Mouse (Mus musculus): ENCODE data around the gene Dclk2. TPM values are rescaled to one million over a fixed set of nuclear protein-coding genes. Genes with fewer than 3 reads are reported as not detected.

Gene Dclk2
- polyA plus RNA-seq, 1 experiment from 2014 or later = 49.0 TPM

GRCm38 (mm10) chr3:86915291-86915690 lies 5.4 kb downstream of the Dclk2 start:
- no peak overlapping the region for H3K27ac ChIP-seq (ENCODE audit: low read depth, low read length)
- no peaks in the 10 kb centered on the region; the same call in 1 of the 2 replicates for H3K36me3 ChIP-seq (ENCODE audit: control insufficient read depth, insufficient read depth, low read length)
- no peak overlapping the region for H3K9ac ChIP-seq (ENCODE audit: low read length)
- no peak overlapping the region for H3K4me3 ChIP-seq (ENCODE audit: low read depth, low read length)
- no peak overlapping the region for H3K4me2 ChIP-seq (ENCODE audit: low read depth, low read length, severe bottlenecking)
- H3K9me3 ChIP-seq (ENCODE audit: control insufficient read depth, low read length) = no peaks in the 10 kb centered on the region
- no peaks in the 10 kb centered on the region; the same call in 1 of the 2 replicates for H3K4me1 ChIP-seq (replicated peaks; ENCODE audit: control insufficient read depth, insufficient read depth, low read length)
- ATAC-seq (replicated peaks; ENCODE audit: low FRiP score) = no peak
- no peaks in the 10 kb centered on the region for H3K27me3 ChIP-seq (ENCODE audit: control insufficient read depth, insufficient read depth, low read length)
- DNase-seq (ENCODE audit: low spot score) = no peak
- 61% methylated on average over 13 of the region's 13 CpGs for WGBS

GRCm38 (mm10) chr3:86914316-86914715 lies 6.3 kb downstream of the Dclk2 start:
- H3K9ac ChIP-seq (ENCODE audit: low read length) = no peak overlapping the region
- H3K4me1 ChIP-seq (replicated peaks; ENCODE audit: control insufficient read depth, insufficient read depth, low read length) = no peaks in the 10 kb centered on the region; the same call in 1 of the 2 replicates
- no peaks in the 10 kb centered on the region; the same call in 1 of the 2 replicates for H3K36me3 ChIP-seq (ENCODE audit: control insufficient read depth, insufficient read depth, low read length)
- DNase-seq (ENCODE audit: low spot score) = no peak
- no peak overlapping the region for H3K27ac ChIP-seq (ENCODE audit: low read depth, low read length)
- 61% methylated on average over 3 of the region's 3 CpGs for WGBS
- no peaks in the 10 kb centered on the region for H3K27me3 ChIP-seq (ENCODE audit: control insufficient read depth, insufficient read depth, low read length)
- H3K4me3 ChIP-seq (ENCODE audit: low read depth, low read length) = no peak overlapping the region
- H3K4me2 ChIP-seq (ENCODE audit: low read depth, low read length, severe bottlenecking) = no peak overlapping the region
- H3K9me3 ChIP-seq (ENCODE audit: control insufficient read depth, low read length) = no peaks in the 10 kb centered on the region
- ATAC-seq (replicated peaks; ENCODE audit: low FRiP score) = no peak

- WGBS = 92% methylated on average over 5 of the region's 5 CpGs
- ATAC-seq (replicated peaks; ENCODE audit: low FRiP score) = no peak
- Histone ChIP-seq H3K36me3 (ENCODE audit: control insufficient read depth, insufficient read depth, low read length) (peaks cover 2% of the 10 kb centered on the region; the same call in 1 of the 2 replicates), H3K4me2 (ENCODE audit: low read depth, low read length, severe bottlenecking) (no peak overlapping the region), H3K4me1 (replicated peaks; ENCODE audit: control insufficient read depth, insufficient read depth, low read length) (no peaks in the 10 kb centered on the region), H3K9me3 (ENCODE audit: control insufficient read depth, low read length) (peaks cover 3% of the 10 kb centered on the region; the same call in 1 of the 2 replicates), H3K27me3 (ENCODE audit: control insufficient read depth, insufficient read depth, low read length) (no peaks in the 10 kb centered on the region), H3K4me3 (ENCODE audit: low read depth, low read length) (no peak overlapping the region), H3K27ac (ENCODE audit: low read depth, low read length) (no peak overlapping the region), H3K9ac (ENCODE audit: low read length) (no peak overlapping the region)
- no peak for DNase-seq (ENCODE audit: low spot score)
These were observed 22.3 kb downstream of the Dclk2 start for GRCm38 (mm10) chr3:86898366-86898765.

- DNase-seq (ENCODE audit: low spot score) (no peak), ATAC-seq (replicated peaks; ENCODE audit: low FRiP score) (no peak)
These were observed 23.1 kb downstream of the Dclk2 start for GRCm38 (mm10) chr3:86897551-86897950.

GRCm38 (mm10) chr3:86897066-86897465 lies 23.6 kb downstream of the Dclk2 start:
- no peak for ATAC-seq (replicated peaks; ENCODE audit: low FRiP score)
- Histone ChIP-seq H3K4me3 (ENCODE audit: low read depth, low read length) (no peak overlapping the region), H3K36me3 (ENCODE audit: control insufficient read depth, insufficient read depth, low read length) (peaks cover 2% of the 10 kb centered on the region; the same call in 1 of the 2 replicates), H3K4me2 (ENCODE audit: low read depth, low read length, severe bottlenecking) (no peak overlapping the region), H3K9ac (ENCODE audit: low read length) (no peak overlapping the region), H3K27ac (ENCODE audit: low read depth, low read length) (no peak overlapping the region), H3K9me3 (ENCODE audit: control insufficient read depth, low read length) (peaks cover 3% of the 10 kb centered on the region; the same call in 1 of the 2 replicates), H3K27me3 (ENCODE audit: control insufficient read depth, insufficient read depth, low read length) (no peaks in the 10 kb centered on the region), H3K4me1 (replicated peaks; ENCODE audit: control insufficient read depth, insufficient read depth, low read length) (no peaks in the 10 kb centered on the region)
- 89% methylated on average over 9 of the region's 9 CpGs for WGBS
- DNase-seq (ENCODE audit: low spot score) = no peak

More at GRCm38 (mm10) chr3:86897551-86897950, 23.1 kb downstream of the Dclk2 start:
- Histone ChIP-seq H3K36me3 (ENCODE audit: control insufficient read depth, insufficient read depth, low read length) (peaks cover 2% of the 10 kb centered on the region; the same call in 1 of the 2 replicates), H3K4me3 (ENCODE audit: low read depth, low read length) (no peak overlapping the region), H3K4me2 (ENCODE audit: low read depth, low read length, severe bottlenecking) (no peak overlapping the region), H3K4me1 (replicated peaks; ENCODE audit: control insufficient read depth, insufficient read depth, low read length) (no peaks in the 10 kb centered on the region), H3K27me3 (ENCODE audit: control insufficient read depth, insufficient read depth, low read length) (no peaks in the 10 kb centered on the region), H3K9me3 (ENCODE audit: control insufficient read depth, low read length) (peaks cover 3% of the 10 kb centered on the region; the same call in 1 of the 2 replicates), H3K9ac (ENCODE audit: low read length) (no peak overlapping the region), H3K27ac (ENCODE audit: low read depth, low read length) (no peak overlapping the region)
- 50% methylated on average over 8 of the region's 8 CpGs for WGBS

- no peaks in the 10 kb centered on the region for H3K27me3 ChIP-seq (ENCODE audit: control insufficient read depth, insufficient read depth, low read length)
- H3K4me3 ChIP-seq (ENCODE audit: low read depth, low read length) = no peak overlapping the region
- H3K9me3 ChIP-seq (ENCODE audit: control insufficient read depth, low read length) = no peaks in the 10 kb centered on the region
- H3K9ac ChIP-seq (ENCODE audit: low read length) = no peak overlapping the region
- 87% methylated on average over 2 of the region's 2 CpGs for WGBS
- no peak overlapping the region for H3K27ac ChIP-seq (ENCODE audit: low read depth, low read length)
- no peak for ATAC-seq (replicated peaks; ENCODE audit: low FRiP score)
- no peaks in the 10 kb centered on the region for H3K36me3 ChIP-seq (ENCODE audit: control insufficient read depth, insufficient read depth, low read length)
- no peak for DNase-seq (ENCODE audit: low spot score)
- no peak overlapping the region for H3K4me2 ChIP-seq (ENCODE audit: low read depth, low read length, severe bottlenecking)
- no peaks in the 10 kb centered on the region for H3K4me1 ChIP-seq (replicated peaks; ENCODE audit: control insufficient read depth, insufficient read depth, low read length)
These were observed 26.2 kb downstream of the Dclk2 start for GRCm38 (mm10) chr3:86894491-86894890.

GRCm38 (mm10) chr3:86887512-86887911 lies 33.1 kb downstream of the Dclk2 start:
- no peak for ATAC-seq (replicated peaks; ENCODE audit: low FRiP score)
- no peak overlapping the region for H3K4me2 ChIP-seq (ENCODE audit: low read depth, low read length, severe bottlenecking)

GRCm38 (mm10) chr3:86885180-86885579 lies 35.5 kb downstream of the Dclk2 start:
- H3K4me3 ChIP-seq (ENCODE audit: low read depth, low read length) = no peak overlapping the region
- H3K27ac ChIP-seq (ENCODE audit: low read depth, low read length) = no peak overlapping the region
- DNase-seq (ENCODE audit: low spot score) (no peak), ATAC-seq (replicated peaks; ENCODE audit: low FRiP score) (no peak)
- no peaks in the 10 kb centered on the region for H3K4me1 ChIP-seq (replicated peaks; ENCODE audit: control insufficient read depth, insufficient read depth, low read length)
- H3K36me3 ChIP-seq (ENCODE audit: control insufficient read depth, insufficient read depth, low read length) = no peaks in the 10 kb centered on the region; the same call in 1 of the 2 replicates
- H3K9ac ChIP-seq (ENCODE audit: low read length) = no peak overlapping the region
- no peaks in the 10 kb centered on the region for H3K9me3 ChIP-seq (ENCODE audit: control insufficient read depth, low read length)
- WGBS = 95% methylated on average over 5 of the region's 5 CpGs
- no peaks in the 10 kb centered on the region for H3K27me3 ChIP-seq (ENCODE audit: control insufficient read depth, insufficient read depth, low read length)
- no peak overlapping the region for H3K4me2 ChIP-seq (ENCODE audit: low read depth, low read length, severe bottlenecking)

More at GRCm38 (mm10) chr3:86887512-86887911, 33.1 kb downstream of the Dclk2 start:
- no peak overlapping the region for H3K9ac ChIP-seq (ENCODE audit: low read length)
- H3K9me3 ChIP-seq (ENCODE audit: control insufficient read depth, low read length) = no peaks in the 10 kb centered on the region
- no peak overlapping the region for H3K27ac ChIP-seq (ENCODE audit: low read depth, low read length)
- no peaks in the 10 kb centered on the region for H3K27me3 ChIP-seq (ENCODE audit: control insufficient read depth, insufficient read depth, low read length)
- no peaks in the 10 kb centered on the region for H3K4me1 ChIP-seq (replicated peaks; ENCODE audit: control insufficient read depth, insufficient read depth, low read length)
- no peak overlapping the region for H3K4me3 ChIP-seq (ENCODE audit: low read depth, low read length)
- no peaks in the 10 kb centered on the region; the same call in 1 of the 2 replicates for H3K36me3 ChIP-seq (ENCODE audit: control insufficient read depth, insufficient read depth, low read length)
- DNase-seq (ENCODE audit: low spot score) = no peak

GRCm38 (mm10) chr3:86884481-86884880 lies 36.2 kb downstream of the Dclk2 start:
- WGBS = 97% methylated on average over 2 of the region's 2 CpGs
- Histone ChIP-seq H3K4me3 (ENCODE audit: low read depth, low read length) (no peak overlapping the region), H3K9me3 (ENCODE audit: control insufficient read depth, low read length) (no peaks in the 10 kb centered on the region), H3K27ac (ENCODE audit: low read depth, low read length) (no peak overlapping the region), H3K27me3 (ENCODE audit: control insufficient read depth, insufficient read depth, low read length) (no peaks in the 10 kb centered on the region), H3K4me2 (ENCODE audit: low read depth, low read length, severe bottlenecking) (no peak overlapping the region), H3K9ac (ENCODE audit: low read length) (no peak overlapping the region), H3K36me3 (ENCODE audit: control insufficient read depth, insufficient read depth, low read length) (no peaks in the 10 kb centered on the region; the same call in 1 of the 2 replicates), H3K4me1 (replicated peaks; ENCODE audit: control insufficient read depth, insufficient read depth, low read length) (no peaks in the 10 kb centered on the region)
- DNase-seq (ENCODE audit: low spot score) = no peak
- no peak for ATAC-seq (replicated peaks; ENCODE audit: low FRiP score)
